Mouse (Mus musculus): Measurements from ENCODE around the gene Creb3l4.
"Not testable (repeated sequence)": the region's sequence is repeated elsewhere in the genome, so short reads cannot be mapped to it uniquely, and the experiment has no call there.

The Creb3l4 gene

DNA sequence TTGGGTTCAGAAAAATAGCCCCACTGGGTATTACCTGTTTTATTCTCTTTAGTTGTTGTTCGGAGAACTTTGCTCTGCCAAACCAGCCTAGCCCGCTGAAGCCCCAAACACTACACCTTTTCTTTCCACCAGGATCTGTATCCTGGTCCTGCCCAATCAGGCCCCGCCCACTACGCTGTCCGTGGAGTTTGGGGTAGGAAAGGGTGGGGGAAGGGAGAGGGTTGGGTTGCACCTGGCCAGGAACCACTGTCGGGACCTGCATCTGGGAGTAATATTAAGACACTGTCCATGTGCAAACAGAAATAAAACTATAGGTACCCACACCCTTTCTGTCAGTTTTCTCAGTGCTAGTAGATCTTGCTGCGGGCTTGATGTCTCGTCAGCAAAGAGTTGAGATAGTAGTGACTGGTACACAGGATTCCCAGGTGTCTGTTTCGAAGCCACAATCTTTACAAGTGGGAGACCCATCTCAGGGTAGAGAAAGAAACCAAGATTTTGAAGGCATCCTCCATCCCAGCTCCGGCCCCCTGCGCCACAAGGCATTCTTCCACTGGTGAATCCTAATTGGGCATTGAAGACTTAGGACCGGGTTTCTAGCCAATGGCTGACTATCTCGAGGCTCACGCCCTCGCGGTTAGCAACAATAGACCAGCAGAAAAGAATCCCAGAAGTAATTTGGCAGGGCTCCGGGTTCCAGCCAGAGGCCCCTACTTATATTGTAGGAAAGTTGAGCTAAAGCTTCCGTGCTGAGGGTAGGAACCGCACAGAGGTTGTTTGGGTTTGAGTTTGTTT, at the start of gene Creb3l4:
Creb3l4 (minus strand) TSS at position 529 of the 792 bp plus-strand sequence.
- DNase-seq (ENCODE audit: low spot score in 2 of 2): no peak

DNA sequence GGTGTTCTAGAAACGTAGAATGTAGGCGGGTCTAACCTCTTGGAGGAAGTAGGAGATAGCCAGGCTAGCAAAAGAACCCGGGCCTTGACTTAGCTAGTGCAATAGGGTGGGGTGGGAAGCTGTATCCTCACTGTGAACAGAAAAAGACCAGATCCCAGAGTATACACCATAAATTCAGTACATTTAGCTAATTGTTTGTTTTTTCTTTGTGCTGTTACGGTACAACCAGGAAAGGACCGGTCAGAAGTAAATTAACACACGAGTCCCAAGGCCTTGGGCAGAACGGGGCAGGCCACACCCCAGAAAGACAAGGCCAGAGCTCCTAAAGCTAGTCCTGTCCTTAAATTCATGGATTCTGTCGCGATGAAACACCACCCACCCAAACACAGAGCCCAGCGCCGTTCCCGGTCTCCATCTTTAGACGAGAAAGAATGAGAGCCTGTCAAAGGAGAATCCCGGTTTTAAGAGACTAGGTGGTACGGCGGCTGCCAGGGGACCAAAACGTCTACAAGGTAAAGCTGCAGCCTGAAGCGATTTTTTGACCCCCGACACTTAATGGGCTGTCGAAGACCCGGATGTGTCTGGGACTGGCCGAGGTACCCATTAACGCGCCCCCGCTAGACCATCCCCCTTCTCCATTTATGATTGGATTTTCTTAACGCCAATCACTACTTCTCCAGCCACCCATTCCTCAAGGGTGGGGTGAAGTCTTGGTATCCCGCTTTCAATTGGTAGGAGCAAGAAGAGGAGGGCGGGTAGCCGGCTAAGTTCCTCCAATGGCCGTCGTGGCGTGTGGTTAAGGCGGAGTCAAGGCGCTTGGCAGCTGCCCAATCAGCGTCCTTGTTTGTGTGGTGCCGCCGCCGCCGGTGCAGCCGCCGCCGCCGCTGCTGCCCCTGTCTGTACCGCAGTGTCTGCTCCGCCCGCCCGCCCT, 49.3 kb upstream of the Creb3l4 start, which contains the start of gene Gatad2b:
Gatad2b (plus strand) TSS at position 834 of the 931 bp plus-strand sequence.
- peak; percentile 99 for DNase-seq (ENCODE audit: low spot score in 2 of 2)

DNA sequence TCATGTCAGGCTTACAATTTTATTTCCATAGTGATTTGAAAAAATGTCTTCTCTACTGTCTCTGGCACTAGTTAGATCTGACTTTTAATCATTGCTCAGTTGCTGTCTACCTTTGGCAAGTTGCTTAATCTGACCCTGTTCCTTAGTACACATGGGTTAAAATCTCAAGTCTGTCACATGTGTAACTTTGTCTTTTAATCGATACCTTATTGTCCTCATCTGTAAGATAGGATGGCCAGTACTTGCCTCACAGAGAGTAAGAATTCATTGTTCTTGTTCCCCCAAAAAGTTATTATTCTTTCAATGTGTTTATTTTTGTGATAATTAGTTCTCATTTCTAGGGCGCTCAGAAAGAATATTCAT, 48.7 kb upstream of the Creb3l4 start:
- no peak for DNase-seq (ENCODE audit: low spot score in 2 of 2)

DNA sequence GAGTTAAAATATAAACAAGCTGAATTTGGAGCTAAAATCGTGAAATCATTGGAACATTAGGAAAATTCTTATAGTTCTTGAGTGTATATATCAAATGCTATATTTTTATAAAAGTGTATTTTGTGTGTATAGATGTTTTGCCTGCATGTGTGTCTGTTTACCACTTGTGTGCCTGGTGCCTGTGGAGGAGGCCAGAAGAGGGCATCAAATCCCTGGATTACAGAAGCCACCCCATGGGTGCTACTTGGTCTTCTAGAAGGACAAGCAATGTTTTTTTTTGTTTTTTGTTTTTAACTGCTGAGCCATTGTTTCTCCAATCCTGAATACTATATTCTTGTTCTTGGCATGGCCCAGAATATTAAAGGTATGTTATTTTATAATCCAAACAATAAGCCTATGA, 47.3 kb upstream of the Creb3l4 start:
- no peak for DNase-seq (ENCODE audit: low spot score in 2 of 2)

DNA sequence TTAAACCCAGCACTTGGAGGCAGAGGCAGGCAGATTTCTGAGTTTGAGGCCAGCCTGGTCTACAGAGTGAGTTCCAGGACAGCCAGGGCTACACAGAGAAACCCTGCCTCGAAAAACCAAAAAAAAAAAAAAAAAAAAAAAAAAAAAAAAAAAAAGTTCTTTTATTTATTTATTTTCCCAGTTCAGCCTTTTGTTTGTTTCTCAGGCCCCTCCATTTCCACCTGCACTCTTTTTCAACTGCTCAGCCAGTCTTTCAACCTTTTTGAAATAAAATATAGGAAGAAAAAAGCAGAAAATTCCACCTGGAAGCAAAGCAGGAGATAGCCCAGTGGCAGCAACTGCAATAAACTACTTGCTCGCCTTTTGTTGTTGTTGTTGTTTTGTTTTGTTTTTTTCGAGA, 46.1 kb upstream of the Creb3l4 start:
- DNase-seq (ENCODE audit: low spot score in 2 of 2): not testable (repeated sequence)

DNA sequence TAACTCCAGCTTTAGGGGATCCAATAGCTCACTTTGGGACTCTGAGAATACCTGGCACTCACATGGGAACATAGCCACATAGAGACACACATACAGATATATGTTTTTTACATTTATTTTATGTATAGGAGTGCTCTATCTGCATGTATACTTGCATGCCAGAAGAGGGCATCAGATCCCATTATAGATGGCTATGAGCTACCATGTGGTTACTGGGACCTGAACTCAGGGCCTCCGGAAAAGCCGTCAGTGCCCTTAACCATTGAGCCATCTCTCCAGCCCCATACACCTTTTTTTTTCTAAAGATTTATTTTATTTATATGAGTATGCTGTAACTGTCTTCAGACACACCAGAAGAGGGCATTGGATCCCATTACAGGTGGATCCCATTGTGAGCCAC, 40.8 kb upstream of the Creb3l4 start:
- DNase-seq (ENCODE audit: low spot score in 2 of 2): no peak

DNA sequence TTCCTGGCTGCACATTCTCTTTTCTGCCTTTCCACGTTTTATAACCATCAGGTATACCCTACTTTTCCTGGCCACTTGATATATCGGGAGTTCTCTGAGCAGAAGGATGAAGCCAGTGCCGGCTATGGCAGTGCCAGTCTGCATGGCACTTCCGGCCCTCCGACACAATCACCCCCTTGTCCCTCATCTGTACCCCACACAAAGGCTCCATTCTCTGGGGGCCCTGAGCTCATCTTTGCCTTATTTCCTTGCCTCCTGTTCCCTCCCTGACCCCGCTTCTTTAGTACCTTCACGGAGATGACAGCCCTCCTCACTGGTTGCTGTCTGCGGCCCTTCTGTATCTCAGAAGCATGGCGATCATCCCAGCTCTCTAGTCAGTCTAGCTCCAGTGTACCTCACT, 37.4 kb upstream of the Creb3l4 start:
- no peak for DNase-seq (ENCODE audit: low spot score in 2 of 2)

DNA sequence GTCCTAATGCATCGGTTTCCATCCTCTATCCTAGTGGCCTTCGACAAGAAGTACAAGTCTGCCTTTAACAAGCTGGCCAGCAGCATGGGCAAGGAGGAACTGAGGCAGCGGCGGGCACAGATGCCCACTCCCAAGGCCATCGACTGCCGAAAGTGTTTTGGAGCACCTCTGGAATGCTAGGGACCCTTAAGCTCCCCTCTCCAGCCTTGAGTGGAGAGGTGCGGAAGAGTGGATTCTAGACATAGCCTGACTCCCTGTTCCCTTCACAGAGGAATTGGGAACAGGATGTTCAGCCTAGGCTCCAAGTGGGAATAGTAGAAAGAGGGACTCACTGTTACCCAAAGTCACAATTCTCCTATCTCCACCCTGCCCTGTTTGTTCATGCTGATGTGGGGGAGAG, 36.4 kb upstream of the Creb3l4 start:
- DNase-seq (ENCODE audit: low spot score in 2 of 2): no peak

DNA sequence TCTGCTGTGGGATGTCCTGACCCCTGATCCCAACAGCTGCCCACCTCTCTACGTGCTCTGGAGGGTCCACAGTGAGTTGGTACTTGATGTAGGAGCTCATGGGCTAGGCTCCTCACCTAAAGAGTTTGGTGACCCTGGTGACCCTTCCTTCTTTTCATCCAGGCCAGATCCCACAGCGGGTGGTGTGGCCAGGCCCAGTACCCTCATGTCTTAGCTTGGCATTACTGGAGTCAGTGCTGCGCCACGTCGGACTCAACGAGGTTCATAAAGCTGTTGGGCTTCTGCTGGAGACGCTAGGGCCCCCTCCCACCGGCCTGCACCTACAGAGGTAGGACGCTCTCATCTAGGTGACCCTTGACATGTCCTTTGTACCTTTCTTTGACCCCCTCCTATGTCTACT, 35.9 kb upstream of the Creb3l4 start:
- DNase-seq (ENCODE audit: low spot score in 2 of 2): no peak

DNA sequence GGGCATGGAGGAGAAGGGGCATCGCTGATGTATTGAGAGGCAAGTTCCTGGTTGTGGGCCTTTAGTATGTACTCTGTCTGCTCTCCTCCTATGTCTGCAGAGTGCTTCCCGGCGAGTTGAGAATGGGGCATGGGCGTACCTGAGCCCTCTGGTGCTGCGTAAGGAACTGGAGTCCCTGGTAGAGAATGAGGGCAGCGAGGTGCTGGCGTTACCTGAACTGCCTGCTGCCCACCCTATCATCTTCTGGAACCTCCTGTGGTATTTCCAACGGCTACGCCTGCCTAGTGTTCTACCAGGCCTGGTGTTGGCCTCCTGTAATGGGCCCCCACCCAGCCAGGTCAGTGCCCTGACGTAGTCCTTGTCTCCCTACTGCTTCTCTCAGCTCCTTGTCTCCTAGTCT, 34.9 kb upstream of the Creb3l4 start:
- DNase-seq (ENCODE audit: low spot score in 2 of 2): no peak

DNA sequence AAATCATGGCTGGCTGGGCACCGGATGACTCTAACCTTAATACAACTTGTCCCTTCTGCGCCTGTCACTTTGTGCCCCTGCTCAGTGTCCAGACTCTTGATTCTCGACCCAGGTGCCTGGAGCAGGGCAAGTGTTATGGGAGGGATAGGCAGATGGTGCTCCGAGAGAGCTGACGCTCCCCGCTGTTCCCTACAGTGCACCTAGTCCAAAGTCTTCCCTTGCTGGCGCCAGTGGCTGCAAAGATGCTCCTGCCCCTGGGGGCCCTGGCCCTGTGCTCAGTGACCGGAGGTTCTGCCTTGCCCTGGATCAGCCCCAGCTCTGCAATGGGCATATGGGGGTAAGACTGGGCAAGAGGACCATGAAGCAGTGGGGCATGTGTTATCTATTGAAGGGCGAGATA, 34.5 kb upstream of the Creb3l4 start:
- no peak for DNase-seq (ENCODE audit: low spot score in 2 of 2)

DNA sequence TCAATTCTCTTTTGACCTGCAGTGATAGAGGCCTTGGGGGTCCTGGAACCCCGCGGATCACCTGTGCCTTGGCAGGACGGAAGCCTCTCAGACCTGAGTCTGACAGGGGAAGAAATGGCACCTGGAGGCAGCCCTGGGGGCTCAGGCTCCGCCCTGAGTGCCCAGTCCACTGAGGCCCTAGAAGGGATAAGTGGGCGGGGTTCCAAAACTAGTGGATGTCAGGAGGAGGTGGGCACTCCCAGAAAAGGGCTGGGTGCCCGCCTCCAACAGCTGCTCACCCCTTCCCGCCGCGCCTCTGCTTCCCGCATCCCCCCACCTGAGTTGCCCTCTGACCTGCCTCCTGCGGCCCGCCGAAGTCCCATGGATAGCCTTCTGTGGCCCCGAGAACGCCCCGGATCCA, 33.5 kb upstream of the Creb3l4 start:
- DNase-seq (ENCODE audit: low spot score in 2 of 2): no peak

DNA sequence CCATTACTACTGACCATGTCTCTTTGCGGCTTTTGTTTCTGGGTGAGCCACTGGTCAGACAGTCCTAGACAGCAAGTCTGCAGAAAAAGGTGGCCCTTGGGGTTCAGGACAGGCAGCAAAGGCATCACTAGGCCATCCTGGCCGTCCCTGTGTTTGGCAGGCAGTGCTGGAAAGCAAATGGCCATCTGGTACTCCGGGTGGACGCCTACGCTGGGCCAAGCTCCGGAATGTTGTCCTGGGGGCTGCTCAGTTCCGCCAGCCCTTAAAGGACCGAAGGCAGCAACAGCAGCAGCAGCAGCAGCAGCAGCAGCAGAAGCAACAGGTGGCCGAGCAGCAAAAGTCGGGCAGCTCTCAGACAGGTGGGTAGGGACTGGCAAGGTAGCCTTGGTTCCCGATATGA, 32.0 kb upstream of the Creb3l4 start:
- DNase-seq (ENCODE audit: low spot score in 2 of 2): no peak

DNA sequence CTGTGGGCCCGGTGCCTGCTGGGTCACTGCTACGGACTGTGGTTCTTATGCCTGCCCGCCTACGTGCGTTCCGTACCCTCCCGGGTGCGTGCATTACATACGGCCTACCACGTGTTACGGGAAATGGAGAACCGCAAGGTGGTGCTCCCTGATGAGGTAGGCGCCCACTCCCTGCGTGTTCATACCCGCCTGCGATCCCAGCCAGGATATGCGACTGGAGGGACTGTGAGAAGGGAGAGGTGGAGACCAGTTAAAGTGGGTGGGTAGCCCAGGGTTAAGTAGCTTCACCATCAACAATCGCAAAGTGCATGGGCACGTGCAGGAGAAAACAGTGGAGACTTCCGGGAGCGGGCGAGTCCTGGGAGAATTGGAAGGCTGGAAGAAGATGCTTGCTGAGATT, 30.5 kb upstream of the Creb3l4 start:
- no peak for DNase-seq (ENCODE audit: low spot score in 2 of 2)

DNA sequence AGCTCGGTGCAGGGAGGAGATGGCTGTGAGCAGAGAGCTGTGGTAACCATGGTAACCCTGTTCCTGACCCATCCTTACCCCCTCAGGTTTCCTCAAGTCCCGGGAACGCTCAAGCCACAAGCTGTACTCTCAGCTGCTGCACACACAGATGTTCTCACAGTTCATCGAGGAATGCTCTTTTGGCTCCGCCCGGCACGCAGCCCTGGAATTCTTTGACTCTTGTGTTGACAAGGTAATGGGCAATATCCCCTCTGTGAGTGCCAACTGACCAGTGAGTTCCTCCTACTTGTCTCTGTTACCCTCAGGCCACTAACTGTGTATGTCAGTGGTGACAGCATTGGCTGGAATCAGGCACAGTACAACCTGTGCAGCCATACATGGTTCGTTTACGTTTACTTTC, 28.9 kb upstream of the Creb3l4 start:
- no peak for DNase-seq (ENCODE audit: low spot score in 2 of 2)

DNA sequence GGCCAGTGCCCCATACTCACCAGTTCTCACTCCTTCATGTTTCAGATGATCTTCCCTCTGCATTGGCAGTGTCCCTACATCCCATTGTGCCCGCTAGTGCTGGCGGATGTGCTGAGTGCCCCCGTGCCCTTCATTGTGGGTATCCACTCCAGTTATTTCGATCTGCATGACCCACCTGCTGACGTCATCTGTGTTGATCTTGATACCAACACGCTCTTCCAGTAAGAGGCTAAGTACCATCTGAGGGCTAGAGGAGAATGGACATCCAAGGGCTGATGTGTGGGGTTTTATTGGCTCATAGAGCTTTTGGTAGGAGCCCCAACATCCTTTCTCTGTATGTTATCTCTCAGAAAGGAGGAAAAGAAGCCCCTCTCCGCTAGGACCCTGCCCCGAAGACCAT, 27.5 kb upstream of the Creb3l4 start:
- no peak for DNase-seq (ENCODE audit: low spot score in 2 of 2)

DNA sequence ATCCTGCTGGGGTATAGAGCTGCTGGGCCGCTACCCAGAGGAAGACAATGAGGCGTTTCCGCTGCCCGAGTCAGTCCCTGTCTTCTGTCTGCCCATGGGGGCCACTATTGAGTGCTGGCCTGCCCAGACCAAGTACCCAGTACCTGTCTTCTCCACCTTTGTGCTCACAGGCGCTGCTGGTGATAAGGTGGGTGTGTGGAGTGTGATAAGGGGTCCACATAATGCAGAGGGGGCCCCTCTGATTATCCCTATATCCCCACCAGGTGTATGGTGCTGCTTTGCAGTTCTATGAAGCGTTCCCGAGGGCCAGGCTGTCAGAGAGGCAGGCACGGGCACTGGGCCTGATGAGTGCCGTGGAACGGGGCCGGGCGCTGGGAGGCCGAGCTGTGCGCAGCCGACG, 25.7 kb upstream of the Creb3l4 start:
- no peak for DNase-seq (ENCODE audit: low spot score in 2 of 2)

DNA sequence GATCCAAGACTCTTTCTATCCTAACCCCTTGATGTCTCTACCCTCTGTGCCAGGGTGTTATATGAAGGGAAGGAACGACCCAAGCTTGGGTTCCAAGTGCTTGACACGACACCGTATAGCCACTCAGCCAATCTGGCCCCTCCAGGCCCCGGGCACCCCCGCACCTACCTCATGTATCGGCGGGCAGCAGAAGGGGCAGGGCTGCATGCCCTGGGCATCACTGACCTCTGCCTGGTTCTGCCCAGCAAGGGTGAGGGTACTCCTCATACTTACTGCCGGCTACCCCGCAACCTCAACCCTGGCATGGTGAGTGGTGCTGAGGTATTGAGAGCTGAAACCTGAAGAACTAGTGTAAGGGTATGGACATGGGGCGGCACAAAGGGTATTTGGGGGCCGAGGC, 24.9 kb upstream of the Creb3l4 start:
- no peak for DNase-seq (ENCODE audit: low spot score in 2 of 2)

DNA sequence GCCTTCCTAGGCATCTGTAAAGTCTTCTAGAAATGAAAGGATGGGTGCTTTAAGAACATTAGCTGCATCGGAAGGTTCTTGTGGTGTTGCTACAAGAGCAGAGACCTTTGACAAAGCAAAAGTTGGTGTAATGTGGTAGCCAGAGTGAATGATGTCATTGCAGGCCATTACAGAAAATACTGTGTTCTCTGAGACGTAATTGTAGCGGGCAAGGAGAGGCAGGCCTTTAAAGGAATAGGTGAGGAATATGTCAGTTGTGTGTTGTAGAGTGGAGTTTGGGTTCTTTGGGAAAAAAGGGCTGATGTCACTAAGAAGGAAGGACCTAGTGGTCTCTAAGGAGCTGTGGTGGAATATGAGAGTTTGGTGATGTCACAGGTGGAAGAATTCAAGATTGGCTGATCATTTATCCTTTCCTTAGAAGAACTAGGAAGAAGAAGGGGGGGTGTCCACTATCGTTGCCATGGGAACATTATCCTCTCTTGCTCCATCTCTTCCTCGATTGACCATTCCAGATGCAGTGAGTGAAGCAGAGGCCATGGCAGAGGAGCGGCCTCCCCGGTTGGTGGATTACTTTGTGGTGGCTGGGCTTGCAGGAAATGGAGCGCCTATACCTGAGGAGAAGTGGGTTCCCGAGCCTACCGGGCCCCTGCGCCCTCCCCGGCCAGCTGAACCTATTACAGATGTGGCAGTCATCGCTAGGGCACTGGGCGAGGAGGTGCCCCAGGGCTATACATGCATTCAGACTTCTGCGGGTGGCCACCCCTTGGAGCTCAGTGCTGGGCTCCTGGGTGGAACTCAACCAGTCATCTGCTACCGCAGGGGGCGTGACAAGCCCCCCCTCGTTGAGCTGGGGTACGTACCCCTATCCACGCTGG, 23.8 kb upstream of the Creb3l4 start:
- DNase-seq (ENCODE audit: low spot score in 2 of 2): no peak

DNA sequence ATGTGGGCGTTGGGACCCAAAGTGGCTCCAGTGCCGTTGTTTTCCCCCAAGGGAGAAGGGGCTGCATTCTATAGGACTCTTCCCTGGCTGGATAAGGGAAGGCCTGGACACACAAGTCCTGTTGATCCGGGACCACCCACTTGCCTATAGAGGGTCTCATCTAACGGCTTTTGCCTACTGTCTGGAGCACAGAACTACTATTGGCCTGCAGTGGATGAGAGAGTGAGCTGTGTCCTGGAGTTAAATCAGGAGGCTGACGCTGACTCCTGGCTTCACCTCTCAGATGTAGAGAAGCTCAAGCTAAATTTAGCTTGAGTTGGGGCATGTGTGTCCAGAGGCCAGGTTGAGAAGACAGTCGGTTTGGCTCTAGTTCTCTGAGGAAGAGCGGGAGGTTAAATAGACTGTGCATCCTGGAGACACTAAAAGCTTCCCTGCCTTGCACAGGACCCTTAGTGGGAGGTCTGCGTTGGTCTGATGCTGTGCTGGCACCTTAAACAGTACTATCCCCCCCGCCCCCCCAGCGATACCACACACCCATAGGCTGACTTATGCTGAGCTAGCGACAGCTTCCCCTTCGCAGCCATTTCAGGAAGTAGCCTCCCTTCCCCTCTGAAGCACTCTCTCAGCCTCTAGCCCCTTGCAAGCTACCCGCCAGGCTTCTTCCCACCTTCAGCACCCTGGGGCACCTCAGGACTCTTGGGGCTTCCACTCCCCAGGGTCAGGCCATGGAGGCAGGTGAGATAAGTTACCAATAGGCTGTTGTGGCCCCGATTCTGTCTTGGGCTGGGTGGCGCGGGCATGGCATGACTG, 22.8 kb upstream of the Creb3l4 start:
- no peak for DNase-seq (ENCODE audit: low spot score in 2 of 2)
